Mouse (Mus musculus) thymus, postnatal 36 days (tissue): ENCODE measurements at regions not wholly inside any gene's neighbourhood (a gene's known extent, or its start where the extent isn't known, plus 50 kb on each side); places are given as distances from the start of the nearest gene placed in this dataset.

Experiments
- DNase-seq, 2 experiments: peaks; one replicate each; pipeline ENCODE4 v3.0.0; 2022; ENCODE audit warnings: mixed read lengths in 2 of 2

- no peak for DNase-seq
Measured at GRCm38 (mm10) chr13:41694749-41695419, 89.2 kb downstream of the Tmem170b start.

- no peak for DNase-seq
Measured at GRCm38 (mm10) chr13:41696767-41697445, 91.2 kb downstream of the Tmem170b start.

DNA sequence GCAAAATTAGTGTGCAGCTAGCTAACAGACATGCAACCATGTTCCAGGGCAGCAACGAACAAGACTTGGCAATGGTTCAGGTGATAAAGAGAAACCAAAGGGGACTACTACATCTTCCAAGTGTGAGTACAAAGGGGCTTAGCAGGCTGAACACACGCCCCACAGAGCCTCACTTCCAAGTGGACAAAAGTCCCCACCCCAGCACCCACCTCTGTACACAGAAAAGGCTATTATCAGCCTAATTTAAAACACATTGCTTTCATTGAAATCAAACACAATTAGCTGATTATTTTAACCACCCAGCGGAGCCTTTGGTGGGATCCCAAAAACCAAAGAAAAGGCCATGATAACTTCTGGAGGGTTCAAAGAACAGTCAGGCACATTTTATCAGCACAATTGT lies 95.6 kb downstream of the Tmem170b start:
- no peak for DNase-seq

GRCm38 (mm10) chr13:41701829-41702231 lies 96.1 kb downstream of the Tmem170b start:
- DNase-seq = no peak

- DNase-seq = no peak
Measured at GRCm38 (mm10) chr13:41703196-41703595, 97.5 kb downstream of the Tmem170b start.

DNA sequence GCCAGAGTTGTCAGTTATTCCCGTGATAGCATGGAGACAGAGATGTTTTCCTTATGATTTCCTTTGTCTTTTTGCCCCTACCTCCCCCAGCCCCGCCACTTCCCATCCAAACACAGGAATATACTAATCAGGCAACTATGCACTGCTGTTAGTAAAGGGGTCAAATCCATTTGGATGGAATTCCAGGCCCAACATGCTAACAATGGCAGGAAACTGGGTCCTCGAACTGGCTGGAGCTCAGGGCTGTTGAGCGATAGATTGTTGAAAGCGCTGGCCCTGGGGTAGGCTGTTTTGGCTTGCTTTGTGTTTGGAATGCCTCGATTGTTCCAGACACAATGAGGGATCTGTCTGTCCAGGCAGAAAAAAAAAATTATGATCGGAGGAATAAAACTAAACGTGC lies 97.9 kb downstream of the Tmem170b start:
- DNase-seq = no peak

DNA sequence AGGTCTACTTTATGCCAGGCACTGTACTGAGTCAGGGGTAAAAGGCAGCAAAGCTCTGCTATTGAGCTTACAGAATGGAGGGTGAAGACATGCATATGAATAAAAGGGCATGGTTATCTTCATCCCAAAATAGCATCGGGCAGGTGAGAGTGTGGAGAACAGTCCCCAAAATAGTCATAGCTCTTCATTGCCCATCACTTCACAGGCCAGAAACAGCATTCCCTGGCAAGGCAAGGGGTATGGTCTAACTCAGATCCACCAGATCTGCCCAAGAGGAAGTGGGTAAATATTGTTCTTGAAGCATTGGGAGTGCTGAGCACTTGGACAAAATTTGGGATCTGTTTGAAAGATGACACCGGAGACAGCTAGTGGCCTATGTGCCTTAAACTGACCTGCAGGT lies 99.1 kb downstream of the Tmem170b start:
- DNase-seq = no peak

DNA sequence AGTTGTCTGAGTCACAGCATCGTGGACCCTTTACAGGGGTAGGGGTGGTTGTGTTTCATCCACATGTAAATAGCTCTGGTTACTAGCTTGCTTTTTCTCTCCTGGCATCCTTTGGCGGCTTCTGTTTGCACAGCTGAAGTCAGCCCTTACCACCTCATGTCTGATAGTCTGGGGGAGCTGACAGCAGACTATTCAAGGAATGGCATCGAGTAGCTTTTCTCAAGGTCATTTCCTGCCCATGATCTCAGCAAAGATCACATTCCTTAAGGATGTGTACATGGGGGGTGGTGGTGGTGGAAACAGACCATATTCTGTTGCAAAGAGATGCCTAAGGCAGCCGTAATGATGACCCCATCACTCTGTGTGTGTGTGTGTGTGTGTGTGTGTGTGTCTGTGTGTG lies 99.9 kb downstream of the Tmem170b start:
- DNase-seq = no peak

- no peak for DNase-seq
Measured at GRCm38 (mm10) chr13:41707811-41708210, 102.1 kb downstream of the Tmem170b start.

- no peak for DNase-seq
Measured at GRCm38 (mm10) chr13:41709071-41709470, 103.4 kb downstream of the Tmem170b start.

DNA sequence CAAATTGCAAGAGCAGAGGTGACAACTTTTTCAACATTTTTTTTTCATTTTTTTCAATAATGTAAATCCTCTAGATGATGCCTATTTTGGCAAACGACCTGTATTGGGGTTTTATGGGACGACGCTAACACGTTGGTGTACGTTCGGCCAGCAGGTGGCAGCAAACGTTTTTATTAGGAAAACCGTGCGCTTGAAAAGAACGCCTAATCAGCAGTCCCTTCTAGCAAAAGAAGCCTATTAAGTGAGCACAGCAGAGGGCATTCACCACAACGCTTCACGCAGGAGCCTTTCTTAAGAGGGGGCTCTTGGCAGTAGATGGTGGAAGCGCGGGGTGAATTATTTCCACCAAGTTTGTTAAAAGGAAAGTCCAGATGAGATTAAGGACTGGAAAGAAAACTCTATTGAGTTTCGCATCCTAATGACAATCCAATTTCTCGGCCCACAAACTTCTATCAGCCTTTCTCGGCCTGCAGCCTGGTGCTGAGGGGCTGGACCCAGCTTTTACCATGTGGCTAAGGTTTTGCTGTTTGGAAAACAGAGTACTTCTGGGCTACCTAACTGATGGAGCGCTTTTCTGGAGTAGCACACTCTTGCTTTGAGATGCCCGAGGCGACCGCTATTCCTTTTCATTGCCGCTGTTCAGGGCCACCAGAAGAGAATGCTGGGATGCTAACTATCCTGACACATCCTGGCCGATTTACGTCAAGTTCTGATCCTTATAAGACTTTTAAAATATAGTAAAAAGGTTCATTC lies 103.9 kb downstream of the Tmem170b start:
- peak; percentile 65 to 74 for DNase-seq

- DNase-seq = no peak
Measured at GRCm38 (mm10) chr13:41712616-41713015, 106.9 kb downstream of the Tmem170b start.
